Mouse (Mus musculus): Measurements from ENCODE around the gene Krtap5-2.
"Not testable (repeated sequence)": the region's sequence is repeated elsewhere in the genome, so short reads cannot be mapped to it uniquely, and the experiment has no call there.

The Krtap5-2 gene

GRCm38 (mm10) chr7:142175905-142176304 is at the start of gene Krtap5-2:
TSS of gene Krtap5-2 (minus strand) at chr7:142176005.
- DNase-seq = not testable (repeated sequence)

GRCm38 (mm10) chr7:142224518-142224917 is 48.7 kb upstream of the Krtap5-2 start:
- no peak for DNase-seq

- not testable (repeated sequence) for DNase-seq
Observed at GRCm38 (mm10) chr7:142212136-142212535, 36.3 kb upstream of the Krtap5-2 start.

GRCm38 (mm10) chr7:142211559-142211958 is 35.8 kb upstream of the Krtap5-2 start, which contains the start of gene Gm7579:
TSS of gene Gm7579 (plus strand) at chr7:142211859.
- no peak for DNase-seq

- not testable (repeated sequence) for DNase-seq
Observed at GRCm38 (mm10) chr7:142206891-142207290, 31.1 kb upstream of the Krtap5-2 start.

- no peak for DNase-seq
Observed at GRCm38 (mm10) chr7:142205488-142205887, 29.7 kb upstream of the Krtap5-2 start.

GRCm38 (mm10) chr7:142201064-142201463 is 25.3 kb upstream of the Krtap5-2 start, which contains the start of gene Krtap5-3:
TSS of gene Krtap5-3 (plus strand) at chr7:142201364.
- DNase-seq = no peak

GRCm38 (mm10) chr7:142198748-142199147 is 22.9 kb upstream of the Krtap5-2 start:
- DNase-seq = no peak

- no peak for DNase-seq
Observed at GRCm38 (mm10) chr7:142190289-142190688, 14.5 kb upstream of the Krtap5-2 start, which contains the start of gene Gm10153. TSS of gene Gm10153 (minus strand) at chr7:142190389.

- no peak for DNase-seq
Observed at GRCm38 (mm10) chr7:142188156-142188555, 12.4 kb upstream of the Krtap5-2 start.

- no peak for DNase-seq
Observed at GRCm38 (mm10) chr7:142181021-142181420, 5.2 kb upstream of the Krtap5-2 start.

GRCm38 (mm10) chr7:142178685-142179084 is 2.9 kb upstream of the Krtap5-2 start:
- DNase-seq = no peak

GRCm38 (mm10) chr7:142169836-142170235 is 6.0 kb downstream of the Krtap5-2 start:
- DNase-seq = no peak

GRCm38 (mm10) chr7:142165639-142166038 is 10.2 kb downstream of the Krtap5-2 start, which contains the start of gene Gm4553:
TSS of gene Gm4553 (minus strand) at chr7:142165739.
- DNase-seq = not testable (repeated sequence)

- no peak for DNase-seq
Observed at GRCm38 (mm10) chr7:142159366-142159765, 16.4 kb downstream of the Krtap5-2 start.

- not testable (repeated sequence) for DNase-seq
Observed at GRCm38 (mm10) chr7:142157013-142157412, 18.8 kb downstream of the Krtap5-2 start, which contains the start of gene Gm29735. TSS of gene Gm29735 (minus strand) at chr7:142157113.

- no peak for DNase-seq
Observed at GRCm38 (mm10) chr7:142155308-142155707, 20.5 kb downstream of the Krtap5-2 start.

- DNase-seq = no peak
Observed at GRCm38 (mm10) chr7:142152191-142152590, 23.6 kb downstream of the Krtap5-2 start.

- no peak for DNase-seq
Observed at GRCm38 (mm10) chr7:142148633-142149032, 27.2 kb downstream of the Krtap5-2 start.

GRCm38 (mm10) chr7:142146033-142146432 is 29.8 kb downstream of the Krtap5-2 start:
- DNase-seq = peak; percentile 51

GRCm38 (mm10) chr7:142145413-142145940 is 30.3 kb downstream of the Krtap5-2 start:
- no peak for DNase-seq

- no peak for DNase-seq
Observed at GRCm38 (mm10) chr7:142144507-142144906, 31.3 kb downstream of the Krtap5-2 start, which contains the start of gene Gm45337. TSS of gene Gm45337 (minus strand) at chr7:142144607.

- DNase-seq = not testable (repeated sequence)
Observed at GRCm38 (mm10) chr7:142143506-142144010, 32.2 kb downstream of the Krtap5-2 start.

- DNase-seq = no peak
Observed at GRCm38 (mm10) chr7:142140696-142141095, 35.1 kb downstream of the Krtap5-2 start.

Measured in thymus, postnatal 14 days (tissue).